Mouse (Mus musculus) cerebellum, adult 8-10 months (tissue): ENCODE data around the gene Gm45785.
"Not testable (repeated sequence)": the region's sequence is repeated elsewhere in the genome, so short reads cannot be mapped to it uniquely, and the experiment has no call there.

Experiments used
- DNase-seq: peaks from one replicate; pipeline ENCODE4 v3.0.0; 2022

The Gm45785 gene

GRCm38 (mm10) chr7:140855860-140856784, at the start of gene Gm45785:
Gene Gm45785, minus strand, starts transcription at chr7:140856331.
- peak; percentile 77 for DNase-seq

- DNase-seq: no peak
These were observed 49.5 kb upstream of the Gm45785 start for GRCm38 (mm10) chr7:140905642-140906081.

- peak; percentile 79 for DNase-seq
These were observed 47.1 kb upstream of the Gm45785 start for GRCm38 (mm10) chr7:140903212-140903611.

- DNase-seq: no peak
These were observed 46.1 kb upstream of the Gm45785 start for GRCm38 (mm10) chr7:140902036-140902875.

GRCm38 (mm10) chr7:140900220-140900619, 44.1 kb upstream of the Gm45785 start, which contains the start of gene Cox8b:
Gene Cox8b, minus strand, starts transcription at chr7:140900446.
- no peak for DNase-seq

- DNase-seq: no peak
These were observed 43.0 kb upstream of the Gm45785 start for GRCm38 (mm10) chr7:140899121-140899520.

- no peak for DNase-seq
These were observed 41.7 kb upstream of the Gm45785 start for GRCm38 (mm10) chr7:140897863-140898262.

- DNase-seq: no peak
These were observed 38.5 kb upstream of the Gm45785 start for GRCm38 (mm10) chr7:140894611-140895010.

- no peak for DNase-seq
These were observed 37.9 kb upstream of the Gm45785 start for GRCm38 (mm10) chr7:140894031-140894430.

- DNase-seq: not testable (repeated sequence)
These were observed 34.5 kb upstream of the Gm45785 start for GRCm38 (mm10) chr7:140890636-140891035.

- no peak for DNase-seq
These were observed 26.3 kb upstream of the Gm45785 start for GRCm38 (mm10) chr7:140882469-140882803.

GRCm38 (mm10) chr7:140881696-140882468, 25.8 kb upstream of the Gm45785 start, which contains the start of the genes Psmd13 and Sirt3:
Gene Psmd13, plus strand, starts transcription at chr7:140881968.
Gene Sirt3, minus strand, starts transcription at chr7:140882309.
- DNase-seq: peak; percentile 90

- no peak for DNase-seq
These were observed 24.9 kb upstream of the Gm45785 start for GRCm38 (mm10) chr7:140880865-140881515.

GRCm38 (mm10) chr7:140880419-140880818, 24.3 kb upstream of the Gm45785 start:
- DNase-seq: no peak

- DNase-seq: no peak
These were observed 23.2 kb upstream of the Gm45785 start for GRCm38 (mm10) chr7:140879355-140879754.

GRCm38 (mm10) chr7:140877364-140877763, 21.2 kb upstream of the Gm45785 start:
- DNase-seq: no peak

- DNase-seq: no peak
These were observed 18.1 kb upstream of the Gm45785 start for GRCm38 (mm10) chr7:140874224-140874623.

- no peak for DNase-seq
These were observed 8.6 kb upstream of the Gm45785 start for GRCm38 (mm10) chr7:140864761-140865160.

- no peak for DNase-seq
These were observed 4.6 kb upstream of the Gm45785 start for GRCm38 (mm10) chr7:140860728-140861127.

GRCm38 (mm10) chr7:140859997-140860396, 3.9 kb upstream of the Gm45785 start:
- DNase-seq: no peak

GRCm38 (mm10) chr7:140858746-140859145, 2.6 kb upstream of the Gm45785 start:
- DNase-seq: no peak
